Mouse (Mus musculus) G1E (cell line): ENCODE results near the gene AW549877.

ENCODE experiments used
- CTCF ChIP-seq: IDR thresholded peaks from 2 replicates; pipeline ENCODE4 v1.5.1; 2012; ENCODE audit warnings: low read depth, low read length, inconsistent platforms, mixed read lengths
- GATA1 ChIP-seq: IDR thresholded peaks from 2 replicates; pipeline ENCODE4 v1.6.1; 2012; ENCODE audit warnings: borderline replicate concordance, low read length, inconsistent platforms, mixed read lengths
- POLR2AphosphoS5 ChIP-seq: IDR thresholded peaks from 2 replicates; pipeline ENCODE4 v1.6.1; 2012; ENCODE audit warnings: low read depth, low read length, inconsistent platforms; ENCODE audit not compliant: insufficient replicate concordance

DNA sequence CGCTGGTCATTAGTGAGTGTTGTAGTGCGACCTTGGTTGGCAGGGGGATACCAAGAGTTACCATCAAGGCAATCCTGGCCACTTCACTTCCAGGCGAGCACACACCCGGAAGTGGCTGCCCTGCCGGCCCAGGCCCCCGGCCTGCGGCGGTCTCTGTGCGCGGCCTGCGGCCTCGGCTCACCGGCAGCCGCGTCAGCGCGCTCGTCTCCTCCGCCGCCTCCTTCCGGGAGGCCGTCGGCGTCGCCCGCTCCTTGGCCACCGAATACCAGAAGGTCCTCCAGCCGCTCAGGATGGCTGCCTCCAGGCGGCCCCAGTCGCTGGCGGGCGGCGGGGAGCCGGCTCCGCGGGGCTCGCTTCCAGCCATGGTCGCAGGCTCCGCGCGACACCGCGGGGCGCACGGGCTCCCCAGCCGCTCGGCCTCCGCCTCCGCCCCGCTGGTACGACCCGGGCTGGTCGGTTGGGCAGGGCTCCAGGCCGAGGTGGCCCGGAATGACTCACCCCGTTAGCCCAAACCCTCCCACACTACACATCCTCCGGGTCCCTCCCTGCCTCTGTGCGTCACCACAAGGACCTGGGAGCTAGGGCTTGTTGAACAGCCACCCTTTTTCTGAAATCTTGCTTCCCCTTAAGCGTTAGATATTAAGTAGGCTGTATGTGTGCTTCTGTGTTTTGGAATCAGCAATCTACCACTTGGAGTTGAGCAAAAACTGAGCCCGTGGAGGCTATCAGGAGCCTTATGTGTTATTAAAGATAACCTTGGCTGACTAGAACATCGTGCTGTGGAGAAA lies 16.3 kb downstream of the AW549877 start, which contains the start of gene Fbxo4:
- TF ChIP-seq CTCF, result no peak
- no peak for TF ChIP-seq GATA1
- TF ChIP-seq POLR2AphosphoS5, result no peak
